Mouse (Mus musculus): ENCODE results near the gene Slc16a8.

Slc16a8 gene

DNA sequence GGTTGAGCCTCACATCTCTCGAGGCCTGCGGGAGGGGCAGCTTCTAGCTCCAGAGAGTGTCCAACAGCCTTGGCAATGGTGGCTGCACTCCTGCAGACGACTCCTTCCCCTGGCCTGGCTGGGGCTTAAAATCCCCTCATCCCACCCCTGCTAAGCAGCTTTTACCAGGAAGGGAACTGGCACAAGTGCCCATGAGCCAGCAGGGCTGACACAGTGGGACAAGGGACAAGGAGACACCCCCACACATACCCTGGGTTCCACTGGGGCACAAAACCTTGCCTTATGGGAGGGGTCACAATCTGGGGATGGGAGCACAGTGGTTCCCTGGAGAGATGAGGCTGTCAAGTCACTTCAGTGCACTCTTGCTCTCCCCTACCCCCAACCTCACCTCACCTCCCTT, at the start of gene Slc16a8:
Gene Slc16a8, minus strand, starts transcription at position 101 of the 400 bp plus-strand sequence.
- no peak for DNase-seq

DNA sequence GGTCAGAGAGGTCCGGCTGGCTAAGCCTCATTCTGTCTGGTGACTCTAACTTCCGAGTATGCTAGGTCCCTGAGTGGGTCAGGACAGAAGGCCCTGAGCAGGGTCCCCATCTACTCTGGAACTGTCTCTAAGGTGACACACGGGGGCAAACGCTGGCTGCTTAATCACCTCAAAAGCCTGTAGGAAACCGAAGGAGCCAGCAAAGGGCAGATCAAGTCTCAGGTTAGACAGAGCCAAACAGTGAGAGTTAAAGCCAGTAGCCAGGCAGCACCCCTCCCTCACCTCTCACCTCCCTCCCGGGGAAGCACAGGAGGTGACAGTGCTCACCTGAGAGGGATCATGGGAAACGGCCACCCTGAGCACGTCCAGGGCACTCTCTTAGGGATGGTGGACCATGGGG, 49.2 kb upstream of the Slc16a8 start:
- DNase-seq: no peak

DNA sequence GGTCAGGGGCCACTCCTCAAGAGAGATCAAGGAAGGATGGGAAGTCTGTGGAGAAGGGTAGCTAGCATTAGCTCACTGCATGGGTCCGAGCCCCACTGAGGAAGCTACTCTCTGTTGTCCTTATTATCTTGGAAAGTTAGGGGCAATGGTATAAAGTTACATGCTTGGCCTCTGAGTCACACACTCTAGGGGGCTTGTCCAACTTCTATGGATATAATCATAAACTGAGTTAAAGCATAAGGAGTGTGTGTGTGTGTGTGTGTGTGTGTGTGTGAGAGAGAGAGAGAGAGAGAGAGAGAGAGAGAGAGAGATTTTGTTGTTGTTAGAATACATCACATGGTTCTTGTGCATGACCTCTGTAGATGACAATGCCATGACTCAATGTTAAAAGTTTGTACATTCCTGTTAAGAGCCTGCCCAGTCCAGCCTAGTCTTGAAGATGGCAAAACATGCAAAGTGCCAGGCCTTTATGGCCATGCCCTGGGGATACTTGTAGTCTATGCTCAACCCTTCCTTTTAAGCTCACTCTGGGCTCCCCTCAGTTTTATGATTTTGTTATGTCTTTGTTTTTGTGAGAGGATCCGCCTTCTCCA, 45.1 kb upstream of the Slc16a8 start:
- no peak for DNase-seq

DNA sequence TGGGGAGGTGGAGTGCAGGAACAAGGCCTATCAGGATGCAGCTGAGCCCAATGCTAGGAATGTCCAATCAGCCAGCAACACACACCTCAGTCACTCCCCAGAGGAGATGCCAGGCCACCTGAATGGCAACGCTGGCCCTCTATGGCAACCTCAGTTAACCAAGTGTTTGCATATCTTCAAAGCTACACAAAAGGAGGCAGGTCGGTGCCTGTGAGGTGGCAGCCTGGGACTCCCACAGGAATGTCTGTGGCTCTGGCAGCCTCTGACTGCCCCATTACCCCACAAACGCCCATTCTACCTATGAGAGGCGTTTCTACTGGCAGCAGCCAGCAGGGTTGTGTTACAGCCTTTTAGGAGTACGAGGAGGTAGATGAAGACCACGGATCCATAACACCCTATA, 44.0 kb upstream of the Slc16a8 start:
- no peak for DNase-seq

DNA sequence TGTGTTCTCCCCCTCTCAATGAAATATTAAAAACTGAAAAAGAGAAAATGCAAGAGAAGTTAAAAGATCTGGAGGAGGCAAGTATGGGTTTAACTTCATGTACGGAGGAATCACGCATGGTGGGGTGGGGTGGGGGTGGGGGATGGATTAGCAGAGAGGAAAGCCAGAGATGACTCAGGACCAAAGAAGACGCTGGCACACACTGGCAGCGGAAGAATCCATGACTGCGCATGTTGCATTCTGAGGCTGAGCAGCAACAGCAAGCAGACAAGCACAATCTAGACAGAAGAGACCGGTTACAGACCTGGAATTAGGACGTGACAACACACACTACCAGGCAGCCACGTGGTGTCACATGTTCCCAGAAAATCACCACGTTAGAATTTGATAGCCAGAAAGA, 38.2 kb upstream of the Slc16a8 start:
- DNase-seq: no peak

DNA sequence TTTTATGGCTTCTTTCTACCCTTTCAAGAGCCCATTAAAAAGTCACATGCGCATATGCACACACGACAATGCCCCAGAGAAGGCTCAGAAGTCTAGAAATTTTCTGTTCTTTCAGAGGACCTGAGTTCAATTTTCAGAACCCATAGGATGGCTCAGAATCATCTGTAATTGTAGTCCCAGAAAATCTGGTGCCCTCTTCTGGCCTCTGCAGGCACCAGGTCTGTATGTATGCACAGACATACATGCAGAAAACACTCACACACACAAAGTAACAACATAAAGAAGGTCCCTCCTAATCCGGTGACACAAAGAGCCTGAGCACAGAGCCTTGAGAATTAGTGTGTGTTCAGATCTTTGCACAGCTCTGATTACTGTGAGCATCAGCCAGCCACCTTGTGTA, 35.8 kb upstream of the Slc16a8 start:
- no peak for DNase-seq

DNA sequence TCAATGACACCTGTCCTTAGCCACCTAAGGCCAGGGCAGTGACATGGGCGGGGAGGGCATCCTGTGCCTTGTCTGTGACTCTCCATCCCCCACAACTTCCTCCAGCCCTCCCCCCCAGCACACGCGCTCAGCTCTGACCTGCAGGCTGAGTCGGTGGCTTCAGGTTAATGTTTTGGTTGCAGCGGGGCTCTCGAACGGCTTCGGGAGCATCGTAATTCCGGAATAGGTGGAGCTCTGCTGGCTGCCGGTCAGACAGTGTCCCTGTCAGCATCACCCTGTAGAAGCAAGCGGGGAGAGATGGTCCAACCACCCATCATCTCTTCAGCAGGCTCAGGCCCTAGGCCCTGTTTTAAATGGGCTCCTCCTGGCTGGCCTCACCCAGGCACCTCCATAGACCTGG, 34.9 kb upstream of the Slc16a8 start:
- DNase-seq: no peak

DNA sequence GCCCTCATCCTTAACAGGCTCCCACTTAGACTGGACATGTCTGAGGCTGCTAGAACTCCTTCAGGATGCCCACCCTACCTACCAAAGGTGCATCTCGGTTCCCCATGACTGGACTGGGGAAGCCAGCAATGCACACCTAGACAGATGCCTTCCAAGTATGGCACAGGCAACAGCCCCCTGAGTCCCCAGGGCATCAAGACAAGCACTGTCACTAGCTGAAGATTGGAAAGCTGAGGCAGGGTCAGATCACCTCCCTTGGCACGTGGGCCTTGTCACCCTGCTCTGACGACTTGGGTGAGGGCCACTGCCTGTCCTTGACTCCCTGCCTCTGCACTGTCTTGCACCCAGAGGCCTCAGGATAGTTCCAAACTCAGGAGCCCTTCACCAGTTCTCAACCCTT, 33.8 kb upstream of the Slc16a8 start:
- no peak for DNase-seq

DNA sequence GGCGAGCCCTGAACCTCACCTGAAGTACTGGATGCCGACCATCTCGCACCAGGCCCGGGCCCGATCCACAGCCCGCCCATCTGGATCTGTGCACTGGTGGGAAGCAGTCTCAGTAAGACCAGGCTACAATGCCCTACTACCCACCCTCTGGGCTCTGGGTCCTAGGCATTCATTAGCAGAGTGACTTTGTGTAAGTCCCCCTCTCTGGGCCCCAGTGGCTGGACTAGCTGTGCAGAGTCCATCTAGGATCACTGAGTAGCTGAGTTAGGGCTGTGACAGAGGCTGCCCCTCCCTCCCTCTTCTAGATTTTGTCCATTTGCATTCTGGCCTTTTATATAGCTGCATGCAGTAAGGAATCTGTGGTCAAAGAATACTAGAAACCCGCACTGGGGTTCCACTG, 32.5 kb upstream of the Slc16a8 start:
- DNase-seq: no peak

DNA sequence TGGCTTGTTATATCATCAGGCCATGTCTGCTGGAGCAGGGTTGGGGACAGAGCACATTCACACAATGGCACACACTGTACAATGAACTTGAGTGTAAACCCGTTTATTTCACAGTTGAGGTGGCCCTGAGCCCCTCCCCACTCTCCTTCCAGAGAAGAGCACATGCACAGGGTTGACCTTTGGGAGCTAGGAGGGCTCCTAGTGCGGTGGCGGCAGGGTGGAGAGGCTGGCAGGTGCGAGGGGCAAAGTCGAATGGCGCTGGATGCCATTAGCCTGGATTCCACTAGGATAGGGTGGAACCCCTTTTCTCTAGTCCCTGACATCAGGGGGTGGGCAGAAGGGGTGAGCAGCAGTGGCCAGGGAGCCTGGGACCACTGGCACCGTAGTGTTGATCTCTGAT, 31.6 kb upstream of the Slc16a8 start:
- no peak for DNase-seq

DNA sequence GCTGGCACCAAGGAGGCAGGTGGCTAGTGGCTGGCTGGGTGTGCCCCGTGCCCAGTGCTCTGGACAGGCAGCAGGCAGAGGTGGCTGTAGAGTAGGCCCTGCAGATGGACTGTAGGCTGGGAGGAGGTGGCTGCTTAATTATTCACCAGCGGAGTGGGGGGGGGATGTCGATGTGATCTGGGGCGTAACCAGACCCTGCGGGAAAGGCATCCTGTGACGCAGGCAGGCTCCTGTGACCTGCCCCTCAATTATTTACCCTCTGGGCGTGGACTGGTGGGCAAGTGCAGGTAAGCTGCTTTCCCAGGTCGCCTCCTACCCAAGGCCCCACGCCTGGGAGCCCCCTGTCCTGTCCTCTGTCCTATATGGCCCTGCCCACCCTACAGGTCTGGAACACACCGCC, 30.8 kb upstream of the Slc16a8 start, which contains the start of gene Baiap2l2:
Gene Baiap2l2, minus strand, starts transcription at position 139 of the 400 bp plus-strand sequence.
- DNase-seq: no peak

DNA sequence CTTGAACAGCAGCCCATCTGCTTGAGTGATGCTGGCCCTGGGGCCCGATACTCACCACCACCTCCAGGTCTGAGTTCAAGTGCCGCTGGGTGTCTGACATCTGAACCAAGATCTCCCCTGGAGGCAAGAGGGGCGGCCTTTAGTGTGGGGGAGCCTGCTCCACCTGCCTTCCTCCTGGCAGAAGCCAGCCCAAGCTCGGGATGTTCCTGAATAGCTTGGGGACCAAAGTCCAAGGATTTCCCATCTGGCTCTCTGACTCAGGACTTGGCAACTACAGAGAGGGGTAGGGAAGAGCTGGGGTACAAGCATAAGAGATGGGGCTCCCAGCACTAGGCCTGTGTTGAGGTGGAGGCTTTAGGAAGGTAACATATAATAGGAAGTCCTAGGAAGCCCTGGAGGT, 28.8 kb upstream of the Slc16a8 start:
- DNase-seq: no peak

DNA sequence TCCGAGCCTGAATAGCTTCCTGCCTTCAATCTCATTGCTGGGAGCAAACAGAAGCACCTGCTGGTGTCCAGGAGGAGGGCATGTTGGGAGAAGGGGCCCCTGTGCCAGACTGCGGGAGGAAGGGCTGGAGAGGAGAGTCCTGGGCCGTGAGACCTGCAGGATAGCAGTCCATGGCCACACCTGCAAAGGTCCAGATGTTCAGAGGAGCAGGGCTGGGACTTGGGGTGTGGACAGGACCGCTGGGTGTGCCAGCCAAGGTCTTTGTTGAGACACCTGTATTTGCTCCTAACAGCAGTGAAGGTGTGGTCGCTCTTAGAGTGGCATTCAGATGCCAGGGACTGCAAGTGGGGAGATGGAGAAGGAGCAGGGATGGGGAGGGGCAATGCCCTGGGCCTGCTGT, 27.9 kb upstream of the Slc16a8 start:
- DNase-seq: no peak

DNA sequence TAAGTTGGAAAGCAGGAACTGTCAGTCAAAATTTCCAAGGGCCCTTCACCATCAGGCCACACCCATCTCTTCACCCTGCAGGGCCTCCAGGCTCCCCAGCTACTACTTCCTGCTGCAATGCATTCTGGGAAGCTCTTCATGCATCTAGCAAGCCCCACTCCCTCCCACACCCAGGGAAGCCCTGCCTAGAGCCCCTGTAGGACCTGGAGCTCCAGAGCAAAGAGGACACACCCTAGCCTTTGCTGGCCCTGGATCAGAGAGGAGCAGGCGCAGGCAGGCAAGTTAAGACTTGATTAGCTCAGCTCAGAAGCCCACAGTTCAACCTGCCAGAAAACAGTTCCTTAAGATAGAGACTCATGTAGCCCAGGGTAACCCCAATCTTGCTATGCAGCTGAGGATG, 26.8 kb upstream of the Slc16a8 start:
- DNase-seq: no peak

DNA sequence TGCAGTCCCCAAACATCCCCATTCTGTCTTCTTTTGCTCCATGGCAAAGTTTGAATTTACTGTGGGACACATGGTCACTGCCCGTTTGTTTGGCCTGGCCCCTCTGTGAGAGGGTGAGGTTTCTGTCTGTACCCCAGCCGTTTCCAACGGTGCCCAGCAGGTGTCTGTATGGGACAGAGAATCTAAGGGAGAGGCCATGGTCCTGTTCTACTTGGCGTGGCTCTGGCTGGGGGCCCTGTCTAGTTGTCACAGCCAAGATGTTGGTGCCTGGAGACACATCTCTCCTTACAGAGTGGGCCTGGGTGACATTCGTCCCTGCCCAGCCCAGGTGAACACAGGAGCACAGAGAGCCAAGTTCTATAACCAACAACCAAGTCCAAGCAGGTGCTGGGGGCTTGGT, 26.3 kb upstream of the Slc16a8 start:
- no peak for DNase-seq

DNA sequence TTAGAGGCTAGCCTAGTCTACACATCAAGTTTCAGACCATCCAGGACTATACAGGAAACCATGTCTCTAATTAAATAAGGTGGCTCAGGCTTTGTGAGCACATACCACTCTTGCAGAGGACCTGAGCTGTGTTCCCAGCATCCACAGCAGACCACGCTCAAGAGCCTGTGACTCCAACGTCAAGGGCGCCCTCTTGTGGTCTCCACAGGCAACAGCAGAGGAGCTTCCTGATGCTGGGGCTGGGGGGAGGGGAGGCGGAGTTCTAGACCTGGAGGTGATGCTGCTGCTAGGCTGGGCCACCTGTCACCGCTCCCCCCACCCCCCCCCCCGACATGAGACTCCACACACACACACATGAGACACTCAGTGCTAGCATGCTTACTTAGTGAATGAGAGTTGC, 25.6 kb upstream of the Slc16a8 start:
- no peak for DNase-seq

DNA sequence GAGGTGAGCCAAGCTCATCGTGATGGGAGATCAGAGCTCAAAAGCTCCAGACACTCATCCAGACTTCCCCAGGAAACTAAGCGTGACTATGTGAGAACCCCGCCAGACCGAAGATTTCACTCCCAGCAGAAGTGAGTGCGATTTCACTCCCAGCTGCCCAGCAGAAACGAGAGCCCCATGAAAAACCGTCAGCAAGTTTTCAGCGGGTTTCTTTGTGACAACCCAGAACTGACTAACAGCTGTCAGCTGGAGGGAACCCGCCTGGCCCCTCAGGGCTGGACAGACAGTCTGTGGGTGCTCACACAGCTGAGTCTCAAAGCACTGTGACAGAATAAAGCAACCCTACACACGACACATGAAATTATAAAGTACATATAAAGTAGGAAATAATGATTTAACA, 23.2 kb upstream of the Slc16a8 start:
- DNase-seq: no peak

DNA sequence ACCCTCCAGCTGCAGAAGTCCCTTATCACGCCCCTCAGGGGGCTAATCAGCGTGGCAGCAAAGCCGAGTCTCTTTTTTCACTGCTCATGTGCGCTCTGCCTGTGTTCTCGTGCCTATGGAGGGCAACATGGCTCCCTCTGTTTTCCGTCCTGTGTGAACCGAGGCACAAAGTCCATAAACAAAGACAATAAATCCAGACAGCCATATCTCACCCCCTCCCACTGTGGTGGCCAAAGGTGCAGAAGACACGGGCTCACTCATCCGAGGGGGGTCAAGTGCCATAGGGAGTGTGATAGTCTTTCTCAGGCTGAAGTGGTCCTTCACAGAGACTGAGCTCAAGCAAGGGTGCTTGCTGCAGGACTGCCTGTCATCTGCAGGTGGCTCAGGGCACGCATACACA, 18.5 kb upstream of the Slc16a8 start:
- DNase-seq: no peak

DNA sequence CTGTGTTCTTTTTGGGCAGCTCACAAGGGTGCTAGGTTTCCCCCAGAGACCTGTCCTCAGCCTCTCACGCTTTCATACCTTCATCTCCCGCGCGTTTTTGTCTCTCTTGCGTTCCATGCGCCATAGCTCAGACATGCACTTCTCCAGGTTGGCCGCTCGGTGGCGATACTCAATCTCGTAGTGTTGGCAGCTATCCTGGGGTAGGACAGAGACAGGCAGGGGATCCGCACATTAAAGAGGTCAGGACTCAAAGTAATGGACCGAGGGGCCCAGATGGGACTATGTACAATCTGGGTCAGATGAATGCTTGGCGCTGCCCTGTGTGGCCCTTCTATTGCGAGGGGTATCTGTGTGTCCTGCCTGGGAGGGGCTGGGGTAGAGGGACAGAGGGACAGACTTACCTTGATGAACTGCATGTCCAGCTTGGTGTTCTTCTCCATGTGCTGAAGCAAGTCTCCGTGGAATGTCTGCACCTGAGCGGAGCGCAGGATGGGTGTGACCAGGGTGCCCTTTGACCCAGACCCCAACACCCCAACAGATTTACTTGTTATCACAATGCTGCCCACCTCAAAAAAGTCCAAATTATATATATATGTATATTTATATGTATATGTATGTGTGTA, 16.7 kb upstream of the Slc16a8 start:
- peak; percentile 70 for DNase-seq

DNA sequence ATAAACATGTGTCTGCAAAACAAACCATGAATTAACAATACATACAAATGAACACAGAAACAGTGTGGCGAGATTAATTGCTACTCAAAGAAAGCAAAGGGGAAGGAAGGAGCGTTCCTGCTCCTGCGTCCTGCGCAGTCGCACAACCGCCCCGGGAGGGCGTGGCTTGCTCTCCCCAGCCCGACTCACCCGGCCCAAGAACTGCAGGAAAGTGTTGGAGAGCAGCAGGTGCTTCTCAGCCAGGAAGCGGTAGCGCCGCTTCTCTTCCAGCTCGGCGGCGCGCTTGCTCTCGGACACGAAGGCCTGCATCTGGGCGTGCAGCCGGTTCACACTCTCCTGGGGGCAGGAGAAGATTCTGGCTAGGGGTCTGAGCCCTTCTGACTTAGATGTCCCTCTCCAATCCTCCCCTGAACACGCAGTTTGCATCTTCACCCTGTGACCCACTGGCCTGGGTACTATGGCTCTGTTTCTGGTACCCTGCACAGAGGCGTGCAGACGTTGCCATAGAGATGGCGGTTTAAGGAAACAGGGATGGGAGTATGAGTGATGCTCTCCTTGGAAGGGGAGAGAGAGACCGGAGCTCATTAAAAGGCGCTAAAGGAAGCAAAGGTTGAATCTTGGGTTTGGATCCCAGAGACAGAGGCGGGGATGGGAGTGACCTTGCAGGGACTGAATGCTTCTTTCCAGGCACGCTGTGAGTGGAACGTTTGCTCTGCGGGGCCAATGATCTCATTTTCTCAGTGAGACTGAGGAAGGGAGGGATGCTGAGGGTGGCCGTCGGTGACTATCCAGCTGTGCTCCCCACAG, 16.0 kb upstream of the Slc16a8 start:
- peak; percentile 59 for DNase-seq

DNA sequence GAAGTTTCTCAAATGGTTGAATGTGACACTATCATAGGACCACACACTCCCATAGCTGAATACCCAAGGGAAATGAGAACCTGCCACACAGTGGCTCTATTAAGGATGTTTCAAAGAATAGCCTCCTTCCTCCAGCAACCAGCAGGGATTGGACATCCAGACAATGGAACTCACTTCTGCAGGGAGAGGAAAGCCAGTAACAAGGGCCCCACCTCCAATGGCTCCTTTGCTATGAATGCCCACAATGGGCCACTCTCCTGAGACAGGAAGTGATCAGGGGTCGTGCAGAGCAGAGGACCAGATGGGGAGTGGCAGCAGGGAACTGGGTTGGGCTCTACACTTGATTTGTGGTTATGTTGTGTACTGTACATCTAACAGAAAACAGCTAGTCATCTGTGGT, 14.0 kb upstream of the Slc16a8 start:
- DNase-seq: no peak

DNA sequence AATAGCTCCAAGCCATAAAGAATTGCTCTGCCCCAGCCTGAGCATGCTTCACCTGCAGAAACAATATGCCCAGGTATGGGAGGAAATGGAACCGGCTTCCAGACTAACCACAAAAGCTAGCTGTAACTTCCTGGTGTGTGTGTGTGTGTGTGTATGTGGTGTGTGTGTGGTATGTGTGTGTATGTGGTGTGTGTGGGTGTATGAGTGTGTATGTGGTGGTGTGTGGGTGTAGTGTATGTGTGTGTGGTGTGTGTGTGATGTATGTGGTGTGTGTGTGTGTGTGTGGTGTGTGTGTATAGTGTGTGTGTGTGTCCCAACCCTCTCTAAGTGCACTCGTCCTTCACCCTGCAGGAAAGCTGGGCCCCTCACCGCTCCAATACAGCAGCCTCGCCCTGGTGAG, 10.8 kb upstream of the Slc16a8 start:
- DNase-seq: no peak

DNA sequence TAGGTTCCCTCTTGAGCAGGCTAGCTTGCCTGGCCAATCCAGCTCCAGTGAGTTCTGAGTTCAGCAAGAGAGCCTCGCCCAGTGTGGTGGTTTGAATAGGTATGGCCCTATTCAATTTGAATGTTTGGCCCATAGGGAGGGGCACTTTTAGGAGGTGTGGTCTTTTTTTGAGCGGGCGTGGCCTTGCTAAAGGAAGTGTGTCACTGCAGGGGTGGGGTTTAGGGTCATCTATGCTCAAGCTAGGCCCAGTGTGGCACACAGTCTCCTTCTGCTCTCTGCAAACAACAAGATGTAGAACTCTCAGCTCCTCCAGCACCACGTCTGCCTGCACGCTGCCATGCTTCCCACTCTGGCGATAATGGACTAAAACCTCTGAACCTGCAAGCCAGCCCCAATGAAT, 9.2 kb upstream of the Slc16a8 start:
- no peak for DNase-seq

DNA sequence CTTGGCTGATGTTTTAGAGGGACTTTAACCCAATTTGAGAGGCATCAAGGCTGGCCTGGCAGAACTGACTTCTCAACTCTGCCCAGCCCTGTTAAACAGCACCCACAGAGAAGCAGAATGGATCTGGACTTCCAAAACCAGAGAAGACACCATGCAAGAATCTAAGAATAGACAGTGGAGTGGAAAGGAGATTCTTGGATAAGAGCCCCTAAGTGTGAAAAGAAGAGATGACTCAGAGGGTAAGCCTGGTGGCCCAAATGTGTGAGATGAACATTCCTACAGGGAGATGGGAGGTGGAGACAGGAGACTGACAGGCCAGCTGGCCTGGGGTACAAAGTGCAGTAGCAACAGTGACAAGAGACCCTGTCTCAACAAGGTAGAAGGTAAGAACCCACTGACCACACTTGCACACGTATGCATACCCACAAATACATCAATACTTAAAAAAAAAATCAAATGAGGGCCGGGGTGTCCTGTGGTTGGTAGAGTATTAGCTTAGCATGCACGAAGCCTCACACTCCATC, 8.3 kb upstream of the Slc16a8 start:
- no peak for DNase-seq
